Mouse (Mus musculus): ENCODE data around the gene Olfr1294. TPM values are rescaled to one million over a fixed set of nuclear protein-coding genes. Genes with fewer than 3 reads are reported as not detected.

Gene Olfr1294
- polyA plus RNA-seq (2014; fragmentation: Illumina TruSeq; extraction: RNeasy Lipid Tissue Mini Kit (QIAGEN cat#74804); ENCODE audit: low replicate concordance), result not detected

GRCm38 (mm10) chr2:111540191-111540590, at the start of gene Olfr1294:
TSS of gene Olfr1294 (minus strand) at chr2:111540291.

DNA sequence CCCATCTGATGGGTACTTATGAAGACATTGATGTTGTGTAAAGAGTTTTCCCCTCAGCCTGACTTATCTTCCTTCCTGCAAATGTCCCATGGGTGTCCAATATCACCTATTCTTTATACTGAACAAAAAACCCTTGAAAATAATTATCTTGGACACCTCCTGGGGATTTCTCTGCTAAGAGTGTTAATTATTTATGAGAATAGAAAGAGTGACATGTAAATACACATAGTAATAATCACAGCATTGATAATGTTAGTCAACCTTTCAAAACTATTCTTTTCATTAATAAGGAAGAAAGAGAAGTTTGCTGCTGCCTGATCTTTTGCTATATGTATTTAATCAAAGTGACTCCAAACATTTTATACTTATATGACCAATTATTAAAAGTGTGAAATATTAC, 29.5 kb upstream of the Olfr1294 start, which contains the start of gene Olfr1295:
Olfr1295 (minus strand) TSS at position 101 of the 400 bp plus-strand sequence.

DNA sequence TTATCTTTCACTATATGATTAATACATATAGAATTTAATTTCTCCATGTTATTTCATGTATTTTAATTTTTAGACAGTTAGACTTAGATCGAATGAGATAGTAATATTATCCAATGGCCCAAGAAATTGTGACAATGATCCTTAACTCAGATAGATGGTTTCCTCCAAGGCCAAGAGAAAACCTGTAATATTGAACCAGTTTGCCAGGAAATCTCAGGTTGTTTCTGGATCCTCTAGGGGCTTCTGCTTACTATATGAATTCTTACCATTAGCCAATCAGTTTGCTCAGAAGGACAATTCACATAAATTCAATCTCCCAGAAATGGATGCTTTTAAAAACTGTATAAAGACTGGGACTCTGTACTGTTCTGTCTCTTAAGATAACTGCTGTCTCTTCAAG, 15.2 kb downstream of the Olfr1294 start, which contains the start of gene Olfr1293-ps:
Olfr1293-ps (plus strand) TSS at position 301 of the 400 bp plus-strand sequence.

GRCm38 (mm10) chr2:111496880-111497279, 43.2 kb downstream of the Olfr1294 start, which contains the start of gene Olfr1291-ps1:
TSS of gene Olfr1291-ps1 (plus strand) at chr2:111497180.

DNA sequence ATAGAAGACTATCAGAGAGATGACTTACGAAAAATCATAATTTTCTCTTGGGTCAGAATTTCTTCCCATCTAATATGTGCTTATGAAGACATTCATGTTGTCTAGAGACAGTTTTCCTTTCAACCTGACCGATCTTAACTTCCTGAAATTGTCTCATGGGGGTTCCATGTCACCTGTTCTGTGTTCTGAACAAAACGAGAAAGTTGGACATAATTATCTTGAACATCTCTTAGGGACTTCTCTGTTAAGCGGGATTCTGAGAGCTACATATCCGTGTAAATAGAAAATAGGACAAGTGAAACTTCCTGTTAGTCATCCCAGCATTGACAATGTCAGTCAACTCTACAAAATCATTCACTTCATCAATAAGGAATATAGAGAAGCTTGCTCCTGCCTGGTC, 46.4 kb downstream of the Olfr1294 start, which contains the start of gene Olfr1290:
Olfr1290 (minus strand) TSS at position 101 of the 400 bp plus-strand sequence.

Other genes with a start within 250 kb of the Olfr1294 start
- not detected for gene Olfr1279, start 239.7 kb downstream of the Olfr1294 start, polyA plus RNA-seq (2014; fragmentation: Illumina TruSeq; extraction: RNeasy Lipid Tissue Mini Kit (QIAGEN cat#74804); ENCODE audit: low replicate concordance)
- gene Olfr1280, start 226.3 kb downstream of the Olfr1294 start, polyA plus RNA-seq (2014; fragmentation: Illumina TruSeq; extraction: RNeasy Lipid Tissue Mini Kit (QIAGEN cat#74804); ENCODE audit: low replicate concordance), result not detected
- not detected for gene Olfr1281, start 213.8 kb downstream of the Olfr1294 start, polyA plus RNA-seq (2014; fragmentation: Illumina TruSeq; extraction: RNeasy Lipid Tissue Mini Kit (QIAGEN cat#74804); ENCODE audit: low replicate concordance)
- not detected for gene Olfr1282, start 204.2 kb downstream of the Olfr1294 start, polyA plus RNA-seq (2014; fragmentation: Illumina TruSeq; extraction: RNeasy Lipid Tissue Mini Kit (QIAGEN cat#74804); ENCODE audit: low replicate concordance)
- not detected for gene Olfr1283, start 173.5 kb downstream of the Olfr1294 start, polyA plus RNA-seq (2014; fragmentation: Illumina TruSeq; extraction: RNeasy Lipid Tissue Mini Kit (QIAGEN cat#74804); ENCODE audit: low replicate concordance)
- not detected for gene Olfr1284, start 164.8 kb downstream of the Olfr1294 start, polyA plus RNA-seq (2014; fragmentation: Illumina TruSeq; extraction: RNeasy Lipid Tissue Mini Kit (QIAGEN cat#74804); ENCODE audit: low replicate concordance)
- not detected for gene Olfr1286, start 117.2 kb downstream of the Olfr1294 start, polyA plus RNA-seq (2014; fragmentation: Illumina TruSeq; extraction: RNeasy Lipid Tissue Mini Kit (QIAGEN cat#74804); ENCODE audit: low replicate concordance)
- gene Olfr1287, start 91.1 kb downstream of the Olfr1294 start, polyA plus RNA-seq (2014; fragmentation: Illumina TruSeq; extraction: RNeasy Lipid Tissue Mini Kit (QIAGEN cat#74804); ENCODE audit: low replicate concordance), result not detected
- not detected for gene Olfr1288, start 66.2 kb downstream of the Olfr1294 start, polyA plus RNA-seq (2014; fragmentation: Illumina TruSeq; extraction: RNeasy Lipid Tissue Mini Kit (QIAGEN cat#74804); ENCODE audit: low replicate concordance)
- not detected for gene Olfr1289, start 59.5 kb downstream of the Olfr1294 start, polyA plus RNA-seq (2014; fragmentation: Illumina TruSeq; extraction: RNeasy Lipid Tissue Mini Kit (QIAGEN cat#74804); ENCODE audit: low replicate concordance)
- gene Olfr1290, start 46.5 kb downstream of the Olfr1294 start, polyA plus RNA-seq (2014; fragmentation: Illumina TruSeq; extraction: RNeasy Lipid Tissue Mini Kit (QIAGEN cat#74804); ENCODE audit: low replicate concordance), result not detected
- not detected for gene Olfr1291-ps1, start 43.1 kb downstream of the Olfr1294 start, polyA plus RNA-seq (2014; fragmentation: Illumina TruSeq; extraction: RNeasy Lipid Tissue Mini Kit (QIAGEN cat#74804); ENCODE audit: low replicate concordance)
- gene Olfr1293-ps, start 15.1 kb downstream of the Olfr1294 start, polyA plus RNA-seq (2014; fragmentation: Illumina TruSeq; extraction: RNeasy Lipid Tissue Mini Kit (QIAGEN cat#74804); ENCODE audit: low replicate concordance), result not detected
- not detected for gene Olfr1295, start 29.4 kb upstream of the Olfr1294 start, polyA plus RNA-seq (2014; fragmentation: Illumina TruSeq; extraction: RNeasy Lipid Tissue Mini Kit (QIAGEN cat#74804); ENCODE audit: low replicate concordance)
- gene Olfr1297, start 86.2 kb upstream of the Olfr1294 start, polyA plus RNA-seq (2014; fragmentation: Illumina TruSeq; extraction: RNeasy Lipid Tissue Mini Kit (QIAGEN cat#74804); ENCODE audit: low replicate concordance), result not detected
- not detected for gene Olfr1298, start 108.9 kb upstream of the Olfr1294 start, polyA plus RNA-seq (2014; fragmentation: Illumina TruSeq; extraction: RNeasy Lipid Tissue Mini Kit (QIAGEN cat#74804); ENCODE audit: low replicate concordance)
- gene Olfr1299, start 121.1 kb upstream of the Olfr1294 start, polyA plus RNA-seq (2014; fragmentation: Illumina TruSeq; extraction: RNeasy Lipid Tissue Mini Kit (QIAGEN cat#74804); ENCODE audit: low replicate concordance), result not detected
- gene Olfr1301, start 210.7 kb upstream of the Olfr1294 start, polyA plus RNA-seq (2014; fragmentation: Illumina TruSeq; extraction: RNeasy Lipid Tissue Mini Kit (QIAGEN cat#74804); ENCODE audit: low replicate concordance), result not detected
- gene Olfr1302, start 237.1 kb upstream of the Olfr1294 start, polyA plus RNA-seq (2014; fragmentation: Illumina TruSeq; extraction: RNeasy Lipid Tissue Mini Kit (QIAGEN cat#74804); ENCODE audit: low replicate concordance), result not detected